Mouse (Mus musculus) layer of hippocampus, adult 9-11 months (tissue): Measurements from ENCODE around the gene Myo1h.

Experiments used
- DNase-seq: peaks from one replicate; pipeline ENCODE4 v3.0.0; 2022

Gene Myo1h

DNA sequence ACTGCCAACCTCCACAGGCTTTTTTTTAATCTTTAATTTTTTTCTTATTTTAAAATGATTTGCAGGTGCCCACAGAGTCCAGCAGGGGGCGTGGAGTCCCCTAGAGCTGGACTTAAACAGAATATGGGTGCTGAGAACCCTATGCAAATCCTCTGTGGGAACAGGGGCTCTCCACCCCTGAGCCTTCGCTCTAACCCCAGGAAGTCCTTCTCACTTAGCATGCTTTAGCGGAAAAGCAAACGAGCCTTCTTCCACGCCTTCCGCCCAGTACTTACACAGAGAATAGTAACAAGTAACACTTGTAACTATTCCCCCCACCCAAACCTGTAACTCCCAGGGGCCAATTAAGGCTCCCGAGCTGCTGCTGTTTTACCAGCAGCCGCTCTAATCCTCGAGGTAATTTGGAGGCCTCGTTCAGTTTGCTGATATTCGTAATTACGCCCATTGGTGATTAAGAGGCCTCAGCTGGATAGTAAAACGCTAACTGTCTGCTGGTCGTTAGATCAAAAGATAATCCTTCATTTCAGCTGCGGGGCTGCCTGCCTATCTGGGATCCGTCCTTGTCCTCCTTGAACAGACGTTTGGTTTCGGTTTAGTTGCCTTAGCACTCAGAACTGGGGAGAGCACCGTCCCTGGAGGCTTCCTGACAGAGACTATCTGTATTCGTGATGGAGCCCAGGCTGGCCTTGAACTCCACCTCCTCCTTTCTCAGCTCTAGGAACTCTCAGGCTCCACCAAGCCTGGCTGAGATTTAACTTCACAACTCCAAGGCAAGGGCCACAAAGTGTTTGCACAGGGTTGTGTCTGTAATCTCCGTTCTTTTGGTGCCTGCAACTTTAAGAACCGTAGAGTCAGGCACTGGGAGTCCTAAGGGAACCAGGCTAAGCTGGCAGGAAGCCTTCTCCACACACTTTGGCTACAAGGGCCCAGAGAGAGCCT, 8.0 kb downstream of the Myo1h start:
- DNase-seq: no peak

DNA sequence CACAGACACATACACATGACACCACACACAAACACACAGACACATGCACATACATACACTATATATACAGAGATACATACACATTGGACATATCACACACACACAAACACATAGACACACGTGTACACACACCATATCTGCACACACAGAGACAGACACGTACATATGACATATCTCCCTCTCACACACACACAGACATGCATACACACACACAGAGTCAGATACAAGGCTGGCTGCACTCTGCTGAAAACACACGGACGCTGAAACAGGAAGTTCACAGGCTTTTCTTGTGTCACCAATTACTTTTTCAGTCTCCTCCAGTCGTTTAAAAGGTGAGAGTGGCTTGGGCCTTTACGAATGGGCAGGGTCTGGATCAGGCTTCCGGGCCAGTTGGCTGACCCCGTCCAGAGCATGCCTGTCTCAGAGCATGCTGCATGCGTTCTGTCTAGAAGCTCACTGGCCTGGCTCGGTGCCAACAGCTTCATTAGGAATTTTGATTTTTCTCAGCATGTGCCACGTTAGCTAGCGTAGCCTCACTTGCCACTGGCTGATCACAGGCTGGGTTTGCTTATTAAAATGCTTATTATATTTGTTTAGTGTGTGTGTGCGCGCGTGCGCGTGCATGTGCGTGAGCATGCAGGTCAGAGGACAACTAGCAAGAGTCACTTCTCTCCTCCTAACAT, 9.4 kb downstream of the Myo1h start:
- DNase-seq: no peak

- no peak for DNase-seq
These were observed 10.3 kb downstream of the Myo1h start for GRCm38 (mm10) chr5:114299156-114299855.

DNA sequence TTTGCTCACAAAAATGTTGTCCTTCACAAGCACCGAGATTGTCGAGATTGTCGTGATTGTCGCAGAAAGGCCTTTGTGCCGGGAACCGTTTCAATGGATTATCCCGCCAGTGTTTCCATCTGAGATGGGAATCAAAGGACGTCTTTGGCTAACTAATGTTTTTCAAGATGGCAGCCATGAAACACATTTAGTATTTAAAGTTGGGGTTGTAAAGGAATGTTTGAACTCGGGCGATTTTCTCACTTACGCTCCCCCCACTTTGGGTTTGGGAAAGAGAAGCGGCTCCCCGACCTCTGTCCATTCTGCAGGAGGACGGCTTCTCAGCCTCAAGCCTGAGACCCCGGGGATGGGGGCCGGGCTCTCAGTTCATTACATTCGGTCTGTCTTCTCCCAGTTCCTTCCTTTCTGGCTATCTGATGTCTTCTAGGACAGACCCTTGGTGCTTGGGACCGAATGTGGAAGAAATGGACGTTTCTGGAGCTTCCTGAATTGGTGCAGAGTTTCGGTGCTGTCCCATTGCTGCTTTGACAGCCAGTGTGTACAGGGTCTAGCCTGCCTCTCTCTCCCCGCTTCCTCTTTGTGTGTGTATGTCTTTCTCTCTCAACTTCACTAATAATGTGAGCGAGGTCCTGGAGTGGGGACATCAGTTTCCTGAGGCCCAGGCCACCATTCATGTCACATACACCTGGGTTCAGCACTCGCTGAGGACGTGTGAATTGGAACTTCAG, 11.1 kb downstream of the Myo1h start:
- DNase-seq: no peak

DNA sequence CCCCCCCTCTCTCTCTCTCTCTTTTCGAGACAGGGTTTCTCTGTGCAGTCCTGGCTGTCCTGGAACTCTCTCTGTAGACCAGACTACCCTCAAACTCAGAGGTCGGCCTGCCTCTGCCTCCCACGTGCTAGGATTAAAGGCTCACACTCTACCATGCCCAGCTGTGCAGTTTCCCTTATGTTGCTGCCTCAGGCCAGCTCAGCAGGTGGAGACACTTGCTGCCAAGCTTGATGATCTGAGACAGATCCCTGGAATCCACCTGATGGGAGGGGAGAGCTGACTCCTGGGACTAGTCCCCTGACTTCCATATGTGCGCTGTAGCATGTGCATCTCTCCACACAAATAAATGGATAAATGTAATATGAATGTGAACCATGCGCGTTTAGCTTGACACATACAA, 14.2 kb downstream of the Myo1h start:
- no peak for DNase-seq

DNA sequence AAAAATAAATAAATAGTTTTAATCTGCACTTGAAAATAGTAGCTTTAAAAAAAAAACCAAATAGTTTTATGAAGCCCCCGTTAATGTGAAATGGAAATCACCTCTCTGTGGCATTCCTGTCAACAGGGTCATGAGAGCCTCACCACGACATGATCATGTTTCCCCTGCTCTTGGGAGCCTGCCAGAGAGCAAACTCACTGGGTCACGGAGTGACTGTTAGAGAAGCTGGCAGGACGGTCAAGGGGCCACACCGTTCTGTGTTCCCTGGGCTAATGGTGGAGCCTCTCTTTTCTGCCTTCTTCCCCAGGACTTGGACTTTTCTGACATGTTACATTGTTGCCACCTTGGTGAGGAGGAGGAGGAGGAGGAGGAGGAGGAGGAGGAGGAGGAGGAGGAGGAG, 17.5 kb downstream of the Myo1h start:
- DNase-seq: no peak

DNA sequence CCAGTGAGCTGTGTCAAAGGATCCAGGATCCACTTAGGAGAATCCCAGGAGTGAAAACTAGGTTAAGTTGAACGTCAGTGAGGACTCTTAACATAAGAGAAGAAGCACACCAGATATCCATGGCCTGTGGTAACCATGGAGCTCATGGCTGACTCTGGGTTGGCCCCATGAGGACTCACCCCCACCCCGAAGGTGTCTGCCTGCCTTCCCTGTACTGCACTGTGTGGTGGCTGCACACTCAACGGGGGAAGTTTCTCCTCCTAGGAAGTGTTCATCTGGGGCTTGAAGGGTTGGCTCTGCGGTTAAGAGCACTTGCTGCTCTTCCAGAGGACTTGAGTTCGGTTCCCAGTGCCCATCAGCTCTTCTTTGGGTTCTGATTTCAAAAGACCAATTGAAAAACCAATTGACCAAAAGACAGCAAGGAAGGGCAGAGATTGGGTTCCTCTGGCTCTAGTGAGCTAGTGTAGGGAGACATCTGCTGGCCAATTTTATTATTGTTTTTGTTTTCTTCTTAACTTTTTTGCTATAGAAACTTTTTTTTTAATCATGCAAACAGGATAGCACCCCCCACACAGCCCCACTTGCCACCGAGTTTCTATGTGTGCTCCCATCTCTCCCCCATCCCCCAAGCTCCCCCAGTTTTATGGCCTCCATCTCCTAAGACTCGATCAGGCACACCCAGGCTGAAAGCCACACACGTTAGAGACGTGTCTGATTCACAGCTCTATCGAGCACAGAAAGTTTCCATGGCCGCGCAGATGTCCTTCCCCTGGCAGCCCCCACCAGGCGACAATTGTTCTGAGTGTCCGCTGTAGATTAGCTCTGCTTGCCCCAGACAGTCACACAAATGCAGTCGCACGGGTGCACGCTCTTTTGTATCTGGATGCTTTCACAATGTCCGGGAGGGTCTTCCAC, 20.1 kb downstream of the Myo1h start:
- DNase-seq: no peak

GRCm38 (mm10) chr5:114309680-114310036, 20.7 kb downstream of the Myo1h start:
- DNase-seq: no peak

DNA sequence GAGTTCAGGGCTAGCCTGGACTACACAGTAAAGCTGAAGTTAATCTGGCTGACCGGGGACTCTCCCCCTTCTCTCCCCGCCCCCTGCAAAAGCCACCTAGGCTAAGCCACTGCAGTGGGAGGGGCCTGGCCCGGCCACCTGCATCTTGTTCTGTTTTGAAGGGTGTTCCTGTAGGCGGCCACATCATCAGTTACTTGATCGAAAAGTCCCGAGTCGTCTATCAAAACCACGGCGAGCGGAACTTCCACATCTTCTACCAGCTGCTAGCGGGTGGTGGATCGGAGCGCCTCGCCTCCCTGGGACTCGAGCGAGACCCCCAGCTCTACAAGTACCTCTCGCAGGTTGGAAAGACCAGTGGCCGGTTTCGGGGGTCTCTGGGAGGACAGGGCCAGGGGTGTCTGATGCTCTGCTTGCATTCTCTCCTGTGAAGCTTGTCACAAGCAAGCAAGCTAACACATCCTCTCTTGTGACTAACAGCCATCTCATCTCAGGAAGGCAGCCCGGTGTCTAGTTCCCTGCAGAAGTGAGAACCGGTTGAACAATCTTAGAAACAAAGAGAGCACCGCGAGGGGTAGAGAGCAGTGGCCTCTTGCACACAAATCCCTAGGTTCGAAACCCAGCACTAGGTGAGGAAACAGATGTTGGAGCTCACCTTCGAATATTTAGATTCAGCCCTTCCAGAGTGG, 34.3 kb downstream of the Myo1h start:
- no peak for DNase-seq

DNA sequence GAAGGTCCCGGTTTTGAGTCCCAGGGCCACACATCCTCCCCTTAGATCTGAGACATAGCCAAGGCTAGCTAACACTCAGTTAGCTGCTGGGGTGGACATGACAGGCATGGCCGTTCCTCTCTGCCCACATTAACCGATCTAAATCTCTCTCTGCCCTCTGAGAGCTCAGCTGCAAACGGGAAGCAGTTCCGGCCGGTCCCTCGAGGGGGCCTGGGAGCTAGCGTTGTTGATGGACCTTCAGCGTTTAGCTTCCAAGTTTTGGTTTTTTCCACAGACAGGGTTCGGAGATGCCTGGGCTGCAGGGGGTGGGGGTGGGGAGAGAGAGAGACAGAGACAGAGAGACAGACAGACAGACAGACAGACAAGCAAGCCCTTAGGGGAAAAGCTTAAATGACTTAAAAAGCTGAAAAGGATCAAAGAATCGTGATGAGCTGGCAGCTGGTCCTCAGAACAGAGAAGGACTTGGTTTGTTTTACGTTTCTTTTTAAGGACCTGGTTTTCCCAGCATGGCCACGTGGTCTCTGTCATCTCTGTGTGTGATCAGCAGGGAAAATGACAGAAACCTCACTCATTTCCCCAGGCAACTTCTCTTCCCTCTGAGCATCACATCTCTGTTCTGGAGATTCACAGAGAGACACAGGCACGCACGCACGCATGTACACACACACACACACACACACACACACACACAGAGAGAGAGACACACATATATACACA, 35.0 kb downstream of the Myo1h start:
- no peak for DNase-seq

GRCm38 (mm10) chr5:114342996-114343395, 54.0 kb downstream of the Myo1h start:
- no peak for DNase-seq

- no peak for DNase-seq
These were observed 54.6 kb downstream of the Myo1h start for GRCm38 (mm10) chr5:114343612-114344011.

DNA sequence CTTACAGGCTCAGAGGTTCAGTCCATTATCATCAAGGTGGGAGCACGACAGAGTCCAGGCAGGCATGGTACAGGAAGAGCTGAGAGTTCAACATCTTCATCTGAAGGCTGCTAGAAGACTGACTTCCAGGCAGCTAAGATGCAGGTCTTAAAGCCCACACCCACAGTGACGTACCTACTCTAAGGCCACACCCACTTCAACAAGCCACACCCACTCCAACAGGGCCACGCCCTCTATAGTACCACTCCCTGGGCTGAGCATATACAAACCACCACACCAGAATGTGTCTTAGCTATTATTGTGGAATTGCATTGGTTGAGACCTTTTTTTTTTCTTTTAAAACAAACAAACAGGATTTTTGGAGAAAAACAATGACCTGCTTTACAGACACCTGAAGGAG, 56.6 kb downstream of the Myo1h start:
- no peak for DNase-seq

DNA sequence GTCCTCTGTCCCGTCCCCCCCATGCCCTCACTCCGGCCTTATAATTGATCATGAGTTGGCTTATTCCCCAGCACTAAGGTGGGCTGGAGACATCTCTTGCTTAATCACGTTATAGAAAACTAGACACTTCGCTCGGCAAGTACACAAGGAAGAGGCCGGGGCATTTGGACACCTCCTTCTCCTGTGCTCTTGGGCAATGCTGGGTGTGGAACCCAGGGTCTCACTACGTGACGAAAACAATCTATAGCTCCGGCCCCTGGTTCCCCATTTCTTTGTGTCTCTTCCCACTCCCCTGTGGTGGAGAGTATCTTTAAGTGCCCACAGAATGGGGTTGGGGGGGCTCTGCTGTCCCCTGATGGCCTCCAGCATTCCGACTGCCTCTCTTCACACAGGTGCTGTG, 58.0 kb downstream of the Myo1h start:
- DNase-seq: no peak

DNA sequence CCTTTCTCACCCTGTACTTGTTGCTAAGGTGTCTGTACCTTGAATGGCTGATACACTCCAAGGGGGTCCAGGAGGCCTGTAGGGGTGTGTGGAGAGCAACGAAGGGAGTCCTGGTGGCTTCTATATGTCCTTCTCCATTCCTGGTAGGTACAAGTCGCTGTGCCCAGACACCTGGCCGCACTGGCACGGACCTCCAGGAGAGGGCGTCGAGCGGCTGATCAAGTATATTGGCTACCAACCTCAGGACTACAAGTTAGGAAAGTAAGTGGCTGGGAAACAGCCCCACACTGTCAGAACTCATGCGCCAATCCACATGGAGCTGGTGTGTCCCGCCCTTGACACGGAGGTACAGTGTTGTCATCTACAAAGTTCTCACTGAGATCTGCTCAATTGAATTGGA, 62.5 kb downstream of the Myo1h start:
- no peak for DNase-seq

DNA sequence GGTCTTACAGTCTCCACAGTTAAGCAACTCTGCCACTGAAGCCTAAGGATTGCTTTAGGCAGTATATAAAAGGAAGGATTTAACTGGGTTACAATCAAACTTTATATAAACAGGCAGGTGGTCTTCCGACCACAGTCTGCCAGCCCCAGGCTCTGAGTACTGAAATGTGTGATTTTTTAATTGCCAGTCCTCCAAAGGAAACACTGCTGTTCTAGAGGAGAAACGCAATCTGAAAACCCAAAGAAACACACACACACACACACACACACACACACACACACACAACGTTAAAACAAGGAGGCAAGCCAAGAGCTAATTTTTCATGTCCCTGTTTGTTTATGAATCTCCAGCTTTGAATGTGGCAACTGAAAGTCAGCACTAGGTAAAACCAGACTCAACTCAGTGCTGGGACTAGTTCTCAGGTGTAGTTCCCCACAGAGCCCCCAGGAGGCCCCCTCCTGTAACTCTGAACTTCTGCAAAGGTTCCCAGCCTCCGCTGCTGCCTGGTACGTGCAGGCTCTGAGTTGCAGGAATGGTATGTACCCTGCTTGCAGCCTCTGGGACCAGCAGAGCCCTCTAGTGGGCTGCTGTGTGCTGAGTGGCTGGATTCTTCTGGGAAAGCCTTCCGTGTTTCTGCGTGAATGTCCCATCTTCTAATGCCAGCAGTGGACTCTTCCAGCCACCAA, 67.4 kb downstream of the Myo1h start:
- peak; percentile 78 for DNase-seq

DNA sequence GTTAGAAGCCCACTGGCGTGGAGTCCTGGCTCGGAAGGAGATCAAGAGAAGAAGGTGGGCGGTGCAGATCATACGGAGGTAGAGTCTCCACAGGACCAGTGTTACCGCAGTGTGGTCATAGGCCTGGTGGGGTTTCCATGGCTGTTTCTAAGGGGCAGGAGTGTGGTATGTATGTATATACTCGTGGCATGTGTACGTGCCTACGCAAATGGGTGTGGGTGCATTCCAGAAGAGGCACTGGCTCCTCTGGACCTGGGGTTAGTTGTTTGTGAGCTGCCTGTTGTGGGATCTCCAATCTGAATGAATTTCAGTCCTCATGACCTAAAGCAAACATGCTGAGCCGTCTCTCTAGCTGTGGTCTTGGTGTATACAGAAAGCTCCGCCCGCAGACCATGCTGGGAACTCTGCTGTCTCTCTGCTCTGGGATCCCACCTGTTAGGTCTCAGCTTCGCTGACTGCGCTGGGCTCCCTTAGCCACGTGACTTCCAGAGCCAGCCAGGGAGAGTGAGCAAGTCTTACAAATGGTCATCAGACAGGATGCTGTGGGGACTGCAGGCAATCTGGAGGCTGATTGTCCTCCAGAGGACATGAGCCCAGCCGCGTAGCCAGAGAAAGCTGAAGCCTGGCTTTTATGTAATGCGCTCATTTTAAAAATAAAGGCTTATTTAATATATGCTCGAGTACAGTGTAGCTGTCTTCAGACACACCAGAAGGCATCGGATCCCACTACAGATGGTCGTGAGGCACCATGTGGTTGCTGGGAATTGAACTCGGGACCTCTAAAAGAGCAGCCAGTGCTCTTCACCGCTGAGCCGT, 68.2 kb downstream of the Myo1h start:
- DNase-seq: peak; percentile 67

- peak; percentile 82 for DNase-seq
These were observed 69.9 kb downstream of the Myo1h start for GRCm38 (mm10) chr5:114358833-114359232.

DNA sequence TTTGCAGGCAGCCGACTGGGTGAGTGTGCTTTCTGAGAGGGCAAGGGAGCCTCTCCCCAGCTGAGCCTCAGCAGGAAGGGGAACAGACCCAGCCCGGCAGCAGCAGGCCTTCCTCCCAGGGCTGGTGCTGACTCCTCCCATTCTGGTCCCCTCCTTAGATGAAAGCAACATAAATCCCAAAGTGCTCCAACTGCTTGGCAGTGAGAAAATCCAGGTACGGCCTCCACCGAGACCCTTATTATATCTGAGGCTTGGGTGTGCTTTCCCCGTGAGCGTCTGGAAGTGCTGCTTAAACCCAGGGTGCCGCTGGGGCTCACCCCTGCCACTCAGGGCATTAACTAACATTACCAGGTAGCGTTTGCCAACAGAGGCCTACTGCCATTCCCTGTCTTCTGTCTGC, 70.6 kb downstream of the Myo1h start:
- no peak for DNase-seq
